In the genomic region with DNA sequence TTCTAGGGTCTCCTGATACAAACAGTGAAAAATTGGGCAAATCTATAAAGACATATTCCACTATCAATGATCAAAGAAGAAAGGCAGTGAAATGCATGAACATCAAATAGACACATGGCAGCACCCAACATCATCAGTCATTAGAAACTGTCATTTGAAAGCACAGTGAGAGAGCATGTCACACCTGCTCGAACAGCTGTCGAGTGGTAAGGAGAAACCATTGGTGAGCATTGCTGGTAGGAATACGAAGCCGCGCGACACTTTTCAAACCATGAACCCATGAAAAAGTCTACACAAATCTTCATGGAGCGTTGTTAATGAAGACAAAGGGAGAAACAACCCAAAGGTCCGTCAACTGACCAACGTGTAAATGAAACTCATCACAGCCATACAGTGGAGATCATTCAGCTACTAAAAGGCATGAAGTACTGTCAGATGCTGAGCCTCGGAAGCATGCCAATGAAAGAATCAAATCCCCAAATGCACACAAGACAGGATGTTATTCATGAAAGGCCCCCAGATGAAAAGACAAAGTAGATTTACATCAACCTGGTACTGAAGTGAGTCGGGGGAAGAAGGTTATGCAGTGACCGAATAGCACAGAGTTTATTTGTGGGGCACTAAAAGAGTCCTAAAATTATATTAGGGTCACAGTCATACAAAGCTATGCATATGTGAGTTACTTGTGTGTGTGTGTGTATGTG, we compare ENCODE assay signal across 16 mouse cellular contexts. TPM values are rescaled to one million over a fixed set of nuclear protein-coding genes. Genes with fewer than 3 reads are reported as not detected.
DNase-seq lines count a peak whose midpoint lies in the region.
"Had no signal": no experiment of that assay in that cellular context is flagged by ENCODE, and none has a peak within 500 bp of the region (broad histone marks: within the 10 kb centered on the region; RNA-seq: fewer than 3 reads in every experiment).

No protein-coding gene starts in this region.

- DNase-seq in heart, adult 11 months = peak; percentile 70
- no peak for DNase-seq in heart, postnatal 4 days
- peak; percentile 45 for DNase-seq in CD4-positive helper T cell, adult 2 months (ENCODE audit: low read depth, low spot score)
- peak; percentile 59 for DNase-seq in T-cell, adult 2 months (ENCODE audit: low spot score)
- DNase-seq in left cerebral cortex, postnatal 4 days = no peak
- DNase-seq in right cerebral cortex, postnatal 4 days = no peak
- DNase-seq: adrenal gland, postnatal 10 days; adrenal gland, postnatal 36 days; cerebellum, adult 18-20 months; cerebellum, adult 9-11 months; cerebellum, postnatal 25 days; forebrain, postnatal 0 days; gastrocnemius, adult 2 months; gastrocnemius, postnatal 14 days; heart, adult 2 months; heart, postnatal 14 days had no signal

- intact Hi-C loops in left cerebral cortex, postnatal 4 days (cut with DNase I) = no loop called here

RNA-seq across cellular contexts. Expression of gene Ripor2, which starts 5.4 kb away (rescaled TPM):
- 10 to 100 TPM; 25.4 to 27.5 TPM for total RNA-seq in heart, postnatal 4 days (2021)
- total RNA-seq in left cerebral cortex, postnatal 4 days (2021) = 10 to 100 TPM; 55.7 to 56.5 TPM

Comparison
In these comparisons a context has a peak if more than half of its experiments do, and no peak if none do; other contexts are left out.
1. DNase-seq: peak in heart, adult 11 months (single experiment), CD4-positive helper T cell, adult 2 months (single experiment) and T-cell, adult 2 months (single experiment); none in heart, postnatal 4 days (single experiment), left cerebral cortex, postnatal 4 days (single experiment) and right cerebral cortex, postnatal 4 days (single experiment).